Mouse (Mus musculus) intestine, postnatal 0 days (tissue): ENCODE results near the gene Lrrc59. TPM values are rescaled to one million over a fixed set of nuclear protein-coding genes. Genes with fewer than 3 reads are reported as not detected.

Experiments used
- ATAC-seq: fragments of 200-750 bp; cut with Nextera tagmentation; 2 replicates; pipeline ENCODE4 v1.8.0; 2017; ENCODE audit warnings: mild to moderate bottlenecking, moderate TSS enrichment, moderate library complexity
- H3K27ac ChIP-seq: fragments of 300-500 bp; sonication (generic); 2 replicates; pipeline ENCODE4 v1.5.1; 2014; ENCODE audit warnings: mild to moderate bottlenecking, low read depth, low read length, moderate library complexity
- H3K27me3 ChIP-seq: fragments of 300-500 bp; sonication (generic); replicated peaks from 2 replicates; pipeline ENCODE4 v1.6.1; 2014; ENCODE audit warnings: low read length, mixed read lengths; ENCODE audit not compliant: control insufficient read depth, insufficient read depth
- H3K36me3 ChIP-seq: fragments of 300-500 bp; sonication (generic); 2 replicates; pipeline ENCODE4 v1.6.1; 2014; ENCODE audit warnings: mild to moderate bottlenecking, moderate library complexity; ENCODE audit not compliant: control insufficient read depth, insufficient read depth
- H3K4me1 ChIP-seq: fragments of 300-500 bp; sonication (generic); replicated peaks from 2 replicates; pipeline ENCODE4 v1.6.1; 2014; ENCODE audit warnings: antibody characterized with exemption, low read length, mixed read lengths; ENCODE audit not compliant: control insufficient read depth, insufficient read depth
- H3K4me2 ChIP-seq: fragments of 300-500 bp; sonication (generic); replicated peaks from 2 replicates; pipeline ENCODE4 v1.6.1; 2014; ENCODE audit warnings: low read depth, mild to moderate bottlenecking, moderate library complexity
- H3K4me3 ChIP-seq: fragments of 300-500 bp; sonication (generic); 2 replicates; pipeline ENCODE4 v1.5.1; 2014; ENCODE audit warnings: low read depth, low read length
- H3K9ac ChIP-seq: fragments of 300-500 bp; sonication (generic); 2 replicates; pipeline ENCODE4 v1.6.1; 2014; ENCODE audit warnings: mild to moderate bottlenecking, low read depth, low read length
- H3K9me3 ChIP-seq: fragments of 300-500 bp; sonication (generic); 2 replicates; pipeline ENCODE4 v1.6.1; 2016; ENCODE audit warnings: mixed run types; ENCODE audit not compliant: control insufficient read depth
- CTCF ChIP-seq: sonication (generic); IDR thresholded peaks from 2 replicates; pipeline ENCODE4 v1.5.1; 2016; ENCODE audit warnings: low read depth, mild to moderate bottlenecking, control low read depth, antibody characterized with exemption, moderate library complexity
- WGBS: fragments of 180-500 bp; shearing (Covaris S2); extraction: QIAGEN DNeasy Blood & Tissue Kit; methylation state at CpG from one replicate; pipeline ENCODE4 v1.1.7; 2014; 5-methylcytosine and 5-hydroxymethylcytosine counted together
- polyA plus RNA-seq: library from polyadenylated mRNA; unstranded; fragments of >200 nt; fragmentation: Nextera tagmentation; extraction: Ambion mirVana; gene quantifications from 2 replicates; pipeline ENCODE4 v1.2.1, GENCODE M21; 2015

The Lrrc59 gene
- polyA plus RNA-seq, 1 experiment from 2014 or later: 172 TPM

- peak overlapping the region; percentile 86 for H3K9ac ChIP-seq
- no peaks in the 10 kb centered on the region for H3K27me3 ChIP-seq
- peak; percentile 17; the same call in 1 of the 2 replicates for ATAC-seq
- peak overlapping the region; percentile 98 for H3K4me3 ChIP-seq
- H3K4me2 ChIP-seq: peak overlapping the region; percentile 85
- no peak for TF ChIP-seq CTCF
- no peaks in the 10 kb centered on the region for H3K9me3 ChIP-seq
- H3K27ac ChIP-seq: peak overlapping the region; percentile 97
- H3K36me3 ChIP-seq: peaks cover 24% of the 10 kb centered on the region
- 0 out of 2 replicates have a peak, but pooled peaks cover 7% of the 10 kb centered on the region for H3K4me1 ChIP-seq
- WGBS: 0% methylated on average over 25 of the region's 28 CpGs
Measured at GRCm38 (mm10) chr11:94629884-94630198, 274 bp downstream of the Lrrc59 start.

DNA sequence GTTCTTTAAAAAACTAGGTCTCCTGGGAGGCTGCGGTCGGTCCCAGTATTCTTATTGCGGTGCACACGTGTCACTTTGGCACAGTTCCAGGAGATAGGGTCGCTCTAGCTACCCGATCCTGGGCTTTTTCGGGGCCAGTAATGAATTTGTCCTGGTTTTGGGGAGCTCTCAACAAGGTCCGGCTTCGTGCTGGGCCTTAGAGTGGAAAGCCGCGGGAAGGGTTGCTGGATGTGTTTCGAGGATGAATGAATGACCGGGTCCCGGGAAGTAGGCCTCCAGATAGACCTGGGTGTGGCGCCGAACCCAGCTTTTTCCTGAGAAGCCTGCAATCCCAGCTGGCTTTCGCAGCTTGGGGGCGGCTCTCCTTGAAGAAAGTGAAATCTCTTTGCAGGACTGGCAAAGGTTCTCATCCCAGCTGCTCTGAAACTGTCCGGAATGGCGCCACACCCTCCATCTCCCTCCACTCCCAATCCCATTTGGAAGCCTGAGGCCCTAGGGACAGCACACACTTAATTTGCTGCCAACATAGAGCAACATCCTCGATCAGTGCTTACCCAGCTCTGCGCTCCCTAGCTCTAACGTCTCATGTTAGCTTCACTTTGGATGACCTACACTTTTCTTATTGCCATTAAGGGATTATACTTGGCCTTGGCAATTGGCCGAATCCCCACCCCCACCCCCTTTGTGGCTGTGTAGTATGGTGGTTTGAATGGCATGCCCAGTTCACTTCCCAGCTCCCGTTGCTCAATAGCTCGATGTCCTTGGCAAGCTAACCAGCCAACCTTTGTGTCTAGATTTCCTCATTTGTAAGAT lies 838 bp downstream of the Lrrc59 start:
- Histone ChIP-seq H3K4me3 (peak overlapping the region; percentile 98), H3K9me3 (no peaks in the 10 kb centered on the region), H3K4me1 (0 out of 2 replicates have a peak, but pooled peaks cover 7% of the 10 kb centered on the region), H3K36me3 (peaks cover 30% of the 10 kb centered on the region), H3K27me3 (no peaks in the 10 kb centered on the region), H3K9ac (peak overlapping the region; percentile 86), H3K4me2 (peak overlapping the region; percentile 85), H3K27ac (peak overlapping the region; percentile 97)
- 5% methylated on average over 26 of the region's 26 CpGs for WGBS
- peak; percentile 8; the same call in 1 of the 2 replicates for TF ChIP-seq CTCF
- peak; percentile 12; the same call in 1 of the 2 replicates for ATAC-seq

DNA sequence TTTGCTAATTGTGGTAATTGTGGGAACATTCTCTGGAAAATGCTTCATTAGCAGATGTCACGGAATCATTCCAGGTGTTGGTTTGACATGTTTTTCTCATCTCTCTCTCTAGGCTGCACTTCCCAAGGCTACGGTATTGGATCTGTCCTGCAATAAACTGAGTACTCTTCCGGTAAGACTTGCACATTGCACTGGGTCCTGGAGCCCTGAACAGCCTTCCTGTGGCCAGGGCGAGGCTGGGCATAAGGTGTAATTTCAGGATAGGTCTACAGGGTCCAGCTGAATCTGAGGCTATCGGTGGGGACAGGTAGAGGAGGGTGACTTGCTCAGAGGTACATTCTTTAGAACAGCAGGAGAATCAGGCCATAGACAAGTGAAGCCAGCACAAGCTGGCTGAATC lies 2.4 kb downstream of the Lrrc59 start:
- Histone ChIP-seq H3K27me3 (no peaks in the 10 kb centered on the region), H3K9ac (no peak overlapping the region), H3K36me3 (peaks cover 46% of the 10 kb centered on the region), H3K27ac (peak overlapping the region; percentile 74), H3K4me2 (peak overlapping the region; percentile 85; the same call in 1 of the 2 replicates), H3K4me3 (no peak overlapping the region), H3K4me1 (0 out of 2 replicates have a peak, but pooled peaks cover 7% of the 10 kb centered on the region), H3K9me3 (no peaks in the 10 kb centered on the region)
- no peak for ATAC-seq
- no peak for TF ChIP-seq CTCF
- 54% methylated on average over 5 of the region's 5 CpGs for WGBS

DNA sequence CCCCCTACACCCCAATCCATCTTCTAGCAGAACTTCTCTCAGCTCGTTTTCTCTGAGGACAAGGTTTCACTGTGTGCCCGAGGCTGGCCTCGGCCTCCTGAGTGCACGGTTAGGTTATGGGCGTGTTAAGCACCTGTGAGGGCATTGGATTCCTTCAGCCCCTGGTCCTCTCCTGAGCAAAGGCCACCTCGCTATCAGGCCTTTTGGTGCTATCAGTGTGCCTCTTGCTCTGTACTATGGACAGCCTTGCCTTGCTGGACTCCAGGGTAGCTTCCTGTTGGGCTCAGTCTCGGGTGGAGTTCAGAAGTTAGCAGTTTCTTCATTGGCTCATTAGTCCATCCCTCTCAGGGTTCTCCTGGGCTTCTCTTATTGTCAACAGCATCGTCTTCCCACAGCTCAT lies 3.4 kb downstream of the Lrrc59 start:
- Histone ChIP-seq H3K4me1 (0 out of 2 replicates have a peak, but pooled peaks cover 7% of the 10 kb centered on the region), H3K9me3 (no peaks in the 10 kb centered on the region), H3K27ac (peak overlapping the region; percentile 86), H3K4me3 (no peak overlapping the region), H3K36me3 (peaks cover 56% of the 10 kb centered on the region), H3K4me2 (peak overlapping the region; percentile 35), H3K9ac (no peak overlapping the region), H3K27me3 (no peaks in the 10 kb centered on the region)
- ATAC-seq: peak; percentile 83
- 42% methylated on average over 8 of the region's 8 CpGs for WGBS
- TF ChIP-seq CTCF: no peak

DNA sequence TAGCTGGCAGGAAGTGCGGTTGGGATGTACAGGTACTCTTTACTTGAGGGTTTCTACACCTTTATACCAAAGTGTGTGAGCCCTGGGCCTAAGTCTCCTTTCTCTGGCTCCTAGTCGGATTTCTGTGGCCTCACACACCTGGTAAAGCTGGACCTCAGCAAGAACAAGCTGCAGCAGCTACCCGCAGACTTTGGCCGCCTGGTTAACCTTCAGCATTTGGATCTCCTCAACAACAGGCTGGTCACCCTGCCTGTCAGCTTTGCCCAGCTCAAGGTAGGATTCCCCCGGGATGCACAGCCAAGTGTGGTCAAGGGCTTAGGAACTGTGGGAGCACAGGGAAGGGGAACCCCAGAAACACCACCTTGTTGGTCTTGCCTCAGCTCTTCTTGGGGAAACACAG lies 4.9 kb downstream of the Lrrc59 start:
- no peak for TF ChIP-seq CTCF
- no peaks in the 10 kb centered on the region for H3K9me3 ChIP-seq
- no peak overlapping the region for H3K4me2 ChIP-seq
- H3K9ac ChIP-seq: no peak overlapping the region
- 0 out of 2 replicates have a peak, but pooled peaks cover 7% of the 10 kb centered on the region for H3K4me1 ChIP-seq
- peaks cover 70% of the 10 kb centered on the region for H3K36me3 ChIP-seq
- H3K4me3 ChIP-seq: no peak overlapping the region
- ATAC-seq: no peak
- peak overlapping the region; percentile 86 for H3K27ac ChIP-seq
- H3K27me3 ChIP-seq: no peaks in the 10 kb centered on the region
- 71% methylated on average over 5 of the region's 5 CpGs for WGBS

- no peaks in the 10 kb centered on the region for H3K9me3 ChIP-seq
- peaks cover 77% of the 10 kb centered on the region for H3K36me3 ChIP-seq
- no peak overlapping the region for H3K4me2 ChIP-seq
- H3K4me3 ChIP-seq: no peak overlapping the region
- 85% methylated on average over 8 of the region's 8 CpGs for WGBS
- H3K9ac ChIP-seq: no peak overlapping the region
- H3K27ac ChIP-seq: no peak overlapping the region; the same call in 1 of the 2 replicates
- no peaks in the 10 kb centered on the region for H3K4me1 ChIP-seq
- no peak for TF ChIP-seq CTCF
- H3K27me3 ChIP-seq: no peaks in the 10 kb centered on the region
- no peak for ATAC-seq
Measured at GRCm38 (mm10) chr11:94644461-94645219, 15.1 kb downstream of the Lrrc59 start.
